Mouse (Mus musculus): ENCODE results near the gene Hist1h3g. TPM values are rescaled to one million over a fixed set of nuclear protein-coding genes. Genes with fewer than 3 reads are reported as not detected.

Gene Hist1h3g
- polyA plus RNA-seq, 1 experiment from 2014 or later, result not detected

Other genes with a start within 250 kb of the Hist1h3g start
- 102 TPM for gene Zfp322a, start 166.2 kb upstream of the Hist1h3g start, polyA plus RNA-seq (2014; fragmentation: Illumina TruSeq; extraction: RNeasy Lipid Tissue Mini Kit (QIAGEN cat#74804); ENCODE audit: low read depth, low replicate concordance)
- 2.9 TPM for gene Abt1, start 111.6 kb upstream of the Hist1h3g start, polyA plus RNA-seq (2014; fragmentation: Illumina TruSeq; extraction: RNeasy Lipid Tissue Mini Kit (QIAGEN cat#74804); ENCODE audit: low read depth, low replicate concordance)
- not detected for gene Btn1a1, start 69.5 kb upstream of the Hist1h3g start, polyA plus RNA-seq (2014; fragmentation: Illumina TruSeq; extraction: RNeasy Lipid Tissue Mini Kit (QIAGEN cat#74804); ENCODE audit: low read depth, low replicate concordance)
- not detected for gene Btn2a2, start 46.6 kb upstream of the Hist1h3g start, polyA plus RNA-seq (2014; fragmentation: Illumina TruSeq; extraction: RNeasy Lipid Tissue Mini Kit (QIAGEN cat#74804); ENCODE audit: low read depth, low replicate concordance)
- gene Hist1h4h, start 4.4 kb upstream of the Hist1h3g start, polyA plus RNA-seq (2014; fragmentation: Illumina TruSeq; extraction: RNeasy Lipid Tissue Mini Kit (QIAGEN cat#74804); ENCODE audit: low read depth, low replicate concordance), result not detected
- not detected for gene Hist1h2af, start 1.5 kb upstream of the Hist1h3g start, polyA plus RNA-seq (2014; fragmentation: Illumina TruSeq; extraction: RNeasy Lipid Tissue Mini Kit (QIAGEN cat#74804); ENCODE audit: low read depth, low replicate concordance)
- 2.7 TPM for gene Hist1h2bh, start 8.0 kb downstream of the Hist1h3g start, polyA plus RNA-seq (2014; fragmentation: Illumina TruSeq; extraction: RNeasy Lipid Tissue Mini Kit (QIAGEN cat#74804); ENCODE audit: low read depth, low replicate concordance)
- gene Hist1h3f, start 8.6 kb downstream of the Hist1h3g start, polyA plus RNA-seq (2014; fragmentation: Illumina TruSeq; extraction: RNeasy Lipid Tissue Mini Kit (QIAGEN cat#74804); ENCODE audit: low read depth, low replicate concordance), result not detected
- gene Hist1h4f, start 16.2 kb downstream of the Hist1h3g start, polyA plus RNA-seq (2014; fragmentation: Illumina TruSeq; extraction: RNeasy Lipid Tissue Mini Kit (QIAGEN cat#74804); ENCODE audit: low read depth, low replicate concordance), result not detected
- gene Hist1h1d, start 17.8 kb downstream of the Hist1h3g start, polyA plus RNA-seq (2014; fragmentation: Illumina TruSeq; extraction: RNeasy Lipid Tissue Mini Kit (QIAGEN cat#74804); ENCODE audit: low read depth, low replicate concordance), result 0.70 TPM
- gene Hist1h3e, start 26.9 kb downstream of the Hist1h3g start, polyA plus RNA-seq (2014; fragmentation: Illumina TruSeq; extraction: RNeasy Lipid Tissue Mini Kit (QIAGEN cat#74804); ENCODE audit: low read depth, low replicate concordance), result not detected
- not detected for gene Hist1h2ae, start 35.8 kb downstream of the Hist1h3g start, polyA plus RNA-seq (2014; fragmentation: Illumina TruSeq; extraction: RNeasy Lipid Tissue Mini Kit (QIAGEN cat#74804); ENCODE audit: low read depth, low replicate concordance)
- gene Hist1h2bg, start 36.0 kb downstream of the Hist1h3g start, polyA plus RNA-seq (2014; fragmentation: Illumina TruSeq; extraction: RNeasy Lipid Tissue Mini Kit (QIAGEN cat#74804); ENCODE audit: low read depth, low replicate concordance), result 2.4 TPM
- gene Hist1h2bf, start 38.8 kb downstream of the Hist1h3g start, polyA plus RNA-seq (2014; fragmentation: Illumina TruSeq; extraction: RNeasy Lipid Tissue Mini Kit (QIAGEN cat#74804); ENCODE audit: low read depth, low replicate concordance), result not detected
- not detected for gene Hist1h2ad, start 39.0 kb downstream of the Hist1h3g start, polyA plus RNA-seq (2014; fragmentation: Illumina TruSeq; extraction: RNeasy Lipid Tissue Mini Kit (QIAGEN cat#74804); ENCODE audit: low read depth, low replicate concordance)
- gene Hist1h3d, start 40.3 kb downstream of the Hist1h3g start, polyA plus RNA-seq (2014; fragmentation: Illumina TruSeq; extraction: RNeasy Lipid Tissue Mini Kit (QIAGEN cat#74804); ENCODE audit: low read depth, low replicate concordance), result 2.2 TPM
- 0.76 TPM for gene Hist1h4d, start 46.2 kb downstream of the Hist1h3g start, polyA plus RNA-seq (2014; fragmentation: Illumina TruSeq; extraction: RNeasy Lipid Tissue Mini Kit (QIAGEN cat#74804); ENCODE audit: low read depth, low replicate concordance)
- gene Hist1h2be, start 85.7 kb downstream of the Hist1h3g start, polyA plus RNA-seq (2014; fragmentation: Illumina TruSeq; extraction: RNeasy Lipid Tissue Mini Kit (QIAGEN cat#74804); ENCODE audit: low read depth, low replicate concordance), result 15.6 TPM
- 1.3 TPM for gene Hist1h1e, start 87.1 kb downstream of the Hist1h3g start, polyA plus RNA-seq (2014; fragmentation: Illumina TruSeq; extraction: RNeasy Lipid Tissue Mini Kit (QIAGEN cat#74804); ENCODE audit: low read depth, low replicate concordance)
- 1.7 TPM for gene Hist1h2ac, start 148.5 kb downstream of the Hist1h3g start, polyA plus RNA-seq (2014; fragmentation: Illumina TruSeq; extraction: RNeasy Lipid Tissue Mini Kit (QIAGEN cat#74804); ENCODE audit: low read depth, low replicate concordance)
- 322 TPM for gene Hist1h2bc, start 148.8 kb downstream of the Hist1h3g start, polyA plus RNA-seq (2014; fragmentation: Illumina TruSeq; extraction: RNeasy Lipid Tissue Mini Kit (QIAGEN cat#74804); ENCODE audit: low read depth, low replicate concordance)
- gene Hist1h1t, start 160.4 kb downstream of the Hist1h3g start, polyA plus RNA-seq (2014; fragmentation: Illumina TruSeq; extraction: RNeasy Lipid Tissue Mini Kit (QIAGEN cat#74804); ENCODE audit: low read depth, low replicate concordance), result not detected
- gene Hist1h4c, start 163.0 kb downstream of the Hist1h3g start, polyA plus RNA-seq (2014; fragmentation: Illumina TruSeq; extraction: RNeasy Lipid Tissue Mini Kit (QIAGEN cat#74804); ENCODE audit: low read depth, low replicate concordance), result not detected
- 85.7 TPM for gene Hfe, start 175.4 kb downstream of the Hist1h3g start, polyA plus RNA-seq (2014; fragmentation: Illumina TruSeq; extraction: RNeasy Lipid Tissue Mini Kit (QIAGEN cat#74804); ENCODE audit: low read depth, low replicate concordance)
- gene Hist1h1c, start 203.4 kb downstream of the Hist1h3g start, polyA plus RNA-seq (2014; fragmentation: Illumina TruSeq; extraction: RNeasy Lipid Tissue Mini Kit (QIAGEN cat#74804); ENCODE audit: low read depth, low replicate concordance), result 40.8 TPM
- gene Hist1h3c, start 210.2 kb downstream of the Hist1h3g start, polyA plus RNA-seq (2014; fragmentation: Illumina TruSeq; extraction: RNeasy Lipid Tissue Mini Kit (QIAGEN cat#74804); ENCODE audit: low read depth, low replicate concordance), result not detected
- not detected for gene Hist1h2bb, start 211.3 kb downstream of the Hist1h3g start, polyA plus RNA-seq (2014; fragmentation: Illumina TruSeq; extraction: RNeasy Lipid Tissue Mini Kit (QIAGEN cat#74804); ENCODE audit: low read depth, low replicate concordance)
- gene Hist1h2ab, start 215.7 kb downstream of the Hist1h3g start, polyA plus RNA-seq (2014; fragmentation: Illumina TruSeq; extraction: RNeasy Lipid Tissue Mini Kit (QIAGEN cat#74804); ENCODE audit: low read depth, low replicate concordance), result not detected
- not detected for gene Hist1h3b, start 216.8 kb downstream of the Hist1h3g start, polyA plus RNA-seq (2014; fragmentation: Illumina TruSeq; extraction: RNeasy Lipid Tissue Mini Kit (QIAGEN cat#74804); ENCODE audit: low read depth, low replicate concordance)
- gene Hist1h4b, start 221.6 kb downstream of the Hist1h3g start, polyA plus RNA-seq (2014; fragmentation: Illumina TruSeq; extraction: RNeasy Lipid Tissue Mini Kit (QIAGEN cat#74804); ENCODE audit: low read depth, low replicate concordance), result not detected
- gene Hist1h4a, start 225.8 kb downstream of the Hist1h3g start, polyA plus RNA-seq (2014; fragmentation: Illumina TruSeq; extraction: RNeasy Lipid Tissue Mini Kit (QIAGEN cat#74804); ENCODE audit: low read depth, low replicate concordance), result not detected
- not detected for gene Hist1h3a, start 227.0 kb downstream of the Hist1h3g start, polyA plus RNA-seq (2014; fragmentation: Illumina TruSeq; extraction: RNeasy Lipid Tissue Mini Kit (QIAGEN cat#74804); ENCODE audit: low read depth, low replicate concordance)
- gene Hist1h1a, start 228.2 kb downstream of the Hist1h3g start, polyA plus RNA-seq (2014; fragmentation: Illumina TruSeq; extraction: RNeasy Lipid Tissue Mini Kit (QIAGEN cat#74804); ENCODE audit: low read depth, low replicate concordance), result not detected
- 0.99 TPM for gene Trim38, start 234.5 kb downstream of the Hist1h3g start, polyA plus RNA-seq (2014; fragmentation: Illumina TruSeq; extraction: RNeasy Lipid Tissue Mini Kit (QIAGEN cat#74804); ENCODE audit: low read depth, low replicate concordance)